Mouse (Mus musculus): Measurements from ENCODE around the gene Khdrbs1.

DNA sequence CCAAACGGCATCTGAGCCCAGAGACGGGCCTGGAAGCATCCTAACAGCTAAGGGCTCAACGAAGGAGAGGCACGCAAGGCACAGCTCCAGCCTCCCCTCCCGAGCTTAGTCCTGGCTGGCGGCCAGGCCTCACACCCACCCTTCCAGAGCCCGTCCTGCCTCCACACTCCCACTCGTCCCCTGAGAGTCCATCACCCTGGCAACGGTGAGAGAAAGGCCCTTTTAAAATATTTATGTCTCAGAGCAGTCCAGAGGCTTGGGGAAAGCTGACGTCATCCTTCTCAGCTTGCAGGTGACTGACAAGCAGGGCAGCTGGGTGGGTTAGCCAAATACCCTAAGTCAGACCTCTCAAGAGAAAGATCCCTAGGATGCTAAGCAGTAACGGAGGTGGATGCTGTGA, 39.6 kb downstream of the Khdrbs1 start:
- no peak for TF ChIP-seq CTCF (IDR thresholded peaks at IDR 0.05; ENCODE audit: control insufficient read depth, insufficient read depth, low read length)
- no peak for TF ChIP-seq POLR2A (IDR thresholded peaks at IDR 0.05; ENCODE audit: borderline replicate concordance, control insufficient read depth, low read depth, low read length)
